Mouse (Mus musculus): ENCODE measurements around the gene Igf2bp2. TPM values are rescaled to one million over a fixed set of nuclear protein-coding genes. Genes with fewer than 3 reads are reported as not detected.

Gene Igf2bp2
- total RNA-seq, 2 experiments from 2014 or later = 0.68 to 1.00 TPM

DNA sequence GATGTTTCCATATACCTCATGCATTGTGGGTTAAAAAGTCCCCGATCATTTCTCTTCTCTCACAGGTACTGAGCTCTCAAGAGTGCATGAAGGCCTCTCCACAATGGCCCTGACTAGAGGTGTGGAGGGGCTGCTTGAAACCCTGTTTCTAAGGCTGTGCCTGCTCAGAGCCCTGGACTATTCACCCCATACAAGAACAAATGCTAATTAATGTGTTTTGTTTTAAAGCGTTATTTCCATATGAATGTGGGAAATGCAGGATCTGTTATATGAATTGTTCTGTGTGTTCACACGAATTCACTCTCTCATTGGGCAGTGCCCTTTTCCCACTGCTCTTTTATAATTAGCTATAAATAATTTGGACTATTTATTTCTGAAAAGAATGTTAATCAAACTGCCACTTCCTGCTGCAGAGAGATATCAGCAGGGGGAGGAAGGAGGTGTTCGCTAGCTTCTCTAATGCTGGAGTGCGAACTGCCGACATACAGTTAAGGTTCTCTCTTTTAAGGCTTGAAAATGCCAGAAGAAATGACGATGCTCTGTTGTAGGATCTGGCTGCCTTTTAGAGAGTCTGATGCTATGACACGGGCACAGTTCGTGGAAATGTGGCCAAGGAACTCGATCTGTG, 116.2 kb downstream of the Igf2bp2 start:
- no peak for DNase-seq (ENCODE audit: low spot score in 2 of 2)

DNA sequence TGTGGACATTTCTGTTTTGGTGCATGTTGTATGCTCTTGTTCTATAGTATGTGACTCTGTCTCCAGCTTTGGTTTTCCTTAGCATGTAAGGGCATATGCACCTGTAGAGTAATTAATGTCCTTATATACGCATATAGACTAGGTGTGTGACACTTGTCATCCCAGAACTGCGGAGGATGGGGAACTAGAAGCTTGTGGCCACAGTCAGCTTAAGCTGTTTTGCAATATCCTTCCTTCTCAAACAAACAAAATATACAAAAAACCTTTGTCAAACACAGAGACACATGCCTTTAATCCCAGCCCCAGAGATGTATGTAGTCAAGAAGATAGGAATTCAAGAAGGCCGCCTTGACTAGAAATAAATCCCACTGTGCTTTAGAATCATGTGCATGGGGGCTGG, 117.2 kb downstream of the Igf2bp2 start:
- DNase-seq (ENCODE audit: low spot score in 2 of 2) = no peak

DNA sequence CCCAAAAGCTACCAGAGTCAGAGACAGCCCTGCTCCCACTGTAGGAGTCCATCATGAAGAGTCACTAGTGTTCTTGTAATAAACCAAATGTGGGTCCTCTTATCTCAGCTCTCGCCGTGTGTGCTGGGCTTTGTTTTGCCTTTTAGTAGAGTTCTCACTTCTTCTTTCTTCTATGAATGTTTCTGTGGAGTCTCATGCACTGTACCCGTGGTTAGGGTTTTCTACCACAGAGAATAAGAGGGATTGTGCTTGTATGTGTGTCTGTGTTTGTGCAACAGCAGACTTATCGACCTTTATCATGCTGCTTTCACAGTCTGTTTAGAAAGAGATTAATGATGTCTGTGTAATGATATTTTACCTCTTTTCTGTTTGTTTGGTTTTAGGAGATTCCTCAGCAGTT, 119.3 kb downstream of the Igf2bp2 start:
- DNase-seq (ENCODE audit: low spot score in 2 of 2) = no peak

- no peak for DNase-seq (ENCODE audit: low spot score in 2 of 2)
Observed at GRCm38 (mm10) chr16:22039978-22040377, 123.1 kb downstream of the Igf2bp2 start.

- no peak for DNase-seq (ENCODE audit: low spot score in 2 of 2)
Observed at GRCm38 (mm10) chr16:22038554-22038953, 124.5 kb downstream of the Igf2bp2 start.

DNA sequence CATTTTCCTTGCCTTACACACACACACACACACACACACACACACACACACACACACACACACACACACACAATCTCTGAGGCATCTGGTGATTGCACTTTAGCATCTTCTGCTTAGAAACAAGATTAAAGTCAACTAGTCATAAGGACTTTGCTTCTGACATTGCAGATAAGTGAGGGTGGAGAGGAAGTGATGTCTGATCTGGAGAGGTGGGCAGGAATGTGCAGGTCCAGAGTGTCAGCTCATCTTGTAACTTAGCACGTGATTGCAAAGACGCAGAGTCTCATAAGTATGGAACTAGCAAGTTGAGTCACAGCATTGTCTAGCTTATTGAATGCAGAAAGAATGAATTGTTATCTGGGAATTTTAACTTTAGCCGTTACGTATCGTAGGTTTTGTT, 135.6 kb downstream of the Igf2bp2 start:
- DNase-seq (ENCODE audit: low spot score in 2 of 2) = no peak

- DNase-seq (ENCODE audit: low spot score in 2 of 2) = peak in 1 of 2 experiments; percentile 9
Observed at GRCm38 (mm10) chr16:22022122-22022521, 141.0 kb downstream of the Igf2bp2 start.

DNA sequence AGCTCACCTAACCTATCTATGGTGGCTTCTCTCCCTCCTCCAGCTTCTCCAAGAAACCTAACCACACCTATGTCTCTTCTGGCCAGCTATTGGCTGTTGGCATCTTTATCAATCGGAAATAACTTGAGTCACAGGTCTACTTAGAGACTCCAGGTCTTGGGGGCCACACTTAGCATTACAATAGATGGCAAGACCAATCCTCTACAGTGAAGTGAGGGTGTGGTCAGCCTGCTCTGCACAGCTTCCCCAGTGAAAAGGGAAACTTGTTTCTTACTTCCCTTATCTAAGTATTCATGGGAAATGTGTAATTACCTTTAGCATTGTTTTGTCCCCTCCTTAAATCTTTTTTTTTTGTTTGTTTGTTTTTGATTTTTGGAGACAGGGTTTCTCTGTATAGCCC, 147.5 kb downstream of the Igf2bp2 start:
- DNase-seq (ENCODE audit: low spot score in 2 of 2) = no peak

GRCm38 (mm10) chr16:22009596-22009995, 153.5 kb downstream of the Igf2bp2 start:
- DNase-seq (ENCODE audit: low spot score in 2 of 2) = no peak

DNA sequence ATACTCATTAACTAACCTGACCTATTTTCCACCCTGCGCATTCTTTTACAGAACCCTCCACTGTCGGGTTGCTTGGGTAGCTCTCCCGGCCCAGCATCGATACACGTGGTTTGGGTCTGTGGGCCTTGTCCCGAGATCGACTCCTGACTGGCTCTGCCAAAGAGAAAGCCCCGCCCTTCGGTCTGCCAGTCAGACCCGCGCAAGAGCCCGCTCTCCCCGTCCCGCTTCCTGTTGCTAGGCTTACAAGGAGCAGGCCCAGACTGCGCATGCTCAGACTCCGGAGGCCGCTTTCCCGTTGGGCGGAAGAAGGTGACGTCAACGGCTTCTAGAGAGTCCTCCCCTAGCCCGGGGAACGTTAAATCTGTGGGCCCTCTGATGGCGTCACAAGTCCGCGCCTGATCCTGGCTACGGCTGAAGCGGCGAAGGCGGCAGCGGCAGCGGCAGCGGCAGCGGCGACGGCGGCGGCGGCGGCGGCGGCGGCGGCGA, 154.0 kb downstream of the Igf2bp2 start, which contains the start of gene Senp2:
TSS of gene Senp2 (plus strand) at position 386 of the 486 bp plus-strand sequence.
- DNase-seq (ENCODE audit: low spot score in 2 of 2) = peak; percentile 100

Other genes starting within 250 kb of the Igf2bp2 start
- gene Tmem41a, start 215.7 kb downstream of the Igf2bp2 start, total RNA-seq (2021) = 10 to 100 TPM; 18.2 to 19.9 TPM
- gene Liph, start 167.6 kb downstream of the Igf2bp2 start, total RNA-seq (2021) = under 1 TPM; 0.28 to 0.63 TPM
- gene Senp2, start 153.8 kb downstream of the Igf2bp2 start, total RNA-seq (2021) = 100 to 1,000 TPM in 1 of 2 experiments, 10 to 100 TPM in 1; 95.3 to 100 TPM
- gene Tra2b, start 102.7 kb upstream of the Igf2bp2 start, total RNA-seq (2021) = 10 to 100 TPM; 76.4 to 79.4 TPM